Mouse (Mus musculus) spleen, postnatal 36 days (tissue): ENCODE results near the gene Ddx39b.

Experiments used
- DNase-seq, 2 experiments: peaks; one replicate each; pipeline ENCODE4 v3.0.0; 2022; ENCODE audit warnings: low spot score in 2 of 2, mixed read lengths in 1 of 2

The Ddx39b gene

GRCm38 (mm10) chr17:35243086-35243485 is 1.5 kb downstream of the Ddx39b start:
- no peak for DNase-seq

- DNase-seq: no peak
Measured at GRCm38 (mm10) chr17:35244999-35245398, 3.5 kb downstream of the Ddx39b start.

GRCm38 (mm10) chr17:35245731-35246623 is 4.4 kb downstream of the Ddx39b start:
- no peak for DNase-seq

GRCm38 (mm10) chr17:35247144-35247543 is 5.6 kb downstream of the Ddx39b start:
- DNase-seq: no peak

GRCm38 (mm10) chr17:35248986-35249385 is 7.4 kb downstream of the Ddx39b start:
- DNase-seq: no peak

- no peak for DNase-seq
Measured at GRCm38 (mm10) chr17:35249451-35250197, 8.1 kb downstream of the Ddx39b start.

GRCm38 (mm10) chr17:35250348-35251120 is 9.0 kb downstream of the Ddx39b start:
- DNase-seq: no peak

- no peak for DNase-seq
Measured at GRCm38 (mm10) chr17:35251162-35251719, 9.7 kb downstream of the Ddx39b start.

- no peak for DNase-seq
Measured at GRCm38 (mm10) chr17:35251981-35252380, 10.4 kb downstream of the Ddx39b start.

- no peak for DNase-seq
Measured at GRCm38 (mm10) chr17:35252619-35253292, 11.2 kb downstream of the Ddx39b start.

- no peak for DNase-seq
Measured at GRCm38 (mm10) chr17:35253293-35254093, 11.9 kb downstream of the Ddx39b start.

GRCm38 (mm10) chr17:35254241-35255098 is 12.9 kb downstream of the Ddx39b start:
- peak; percentile 63 to 76 for DNase-seq

- no peak for DNase-seq
Measured at GRCm38 (mm10) chr17:35255301-35255700, 13.8 kb downstream of the Ddx39b start.

GRCm38 (mm10) chr17:35255704-35256103 is 14.2 kb downstream of the Ddx39b start:
- DNase-seq: no peak

GRCm38 (mm10) chr17:35257378-35257777 is 15.8 kb downstream of the Ddx39b start:
- no peak for DNase-seq

GRCm38 (mm10) chr17:35257824-35258491 is 16.4 kb downstream of the Ddx39b start:
- DNase-seq: peak; percentile 95 to 97

GRCm38 (mm10) chr17:35258492-35259478 is 17.2 kb downstream of the Ddx39b start:
- peak; percentile 95 to 98 for DNase-seq
